ENCODE assay signal across 12 mouse cellular contexts in genomic region chr5:93135368-93136107, GRCm38 (mm10). TPM values are rescaled to one million over a fixed set of nuclear protein-coding genes. Genes with fewer than 3 reads are reported as not detected.
A peak's percentile ranks its signal among the peaks of the same experiment; 100 is the strongest.
DNase-seq lines count a peak whose midpoint lies in the region; ATAC-seq and TF ChIP-seq lines count a peak whose summit lies in the region.
"Had no signal": no experiment of that assay in that cellular context is flagged by ENCODE, and none has a peak within 500 bp of the region (broad histone marks: within the 10 kb centered on the region; RNA-seq: fewer than 3 reads in every experiment).

No protein-coding gene starts in this region.

- H3K9ac ChIP-seq in kidney, postnatal 0 days (ENCODE audit: low read depth, low read length): no peak overlapping the region
- no peak overlapping the region for H3K9ac ChIP-seq in kidney, embryonic 14.5 days (ENCODE audit: low read depth, low read length)
- H3K9ac ChIP-seq: neural tube, embryonic 12.5 days had no signal

- intact Hi-C loops in left cerebral cortex, postnatal 36 days (cut with DNase I): loop anchor here (10.0 kb wide), 1 partner anchor 131 kb away; no protein-coding TSS in a partner anchor

- no peaks in the 10 kb centered on the region for H3K27me3 ChIP-seq in kidney, postnatal 0 days (ENCODE audit: insufficient read depth, low read length)
- H3K27me3 ChIP-seq in kidney, embryonic 14.5 days (ENCODE audit: control insufficient read depth, insufficient read depth, low read length): no peaks in the 10 kb centered on the region
- no peaks in the 10 kb centered on the region for H3K27me3 ChIP-seq in G1E (ENCODE audit: insufficient read depth, low read length)
- H3K27me3 ChIP-seq: neural tube, embryonic 12.5 days had no signal

- H3K4me3 ChIP-seq in kidney, postnatal 0 days (replicated peaks; ENCODE audit: low read depth, low read length): no peak overlapping the region
- no peak overlapping the region for H3K4me3 ChIP-seq in kidney, embryonic 14.5 days (ENCODE audit: low read length)
- no peak overlapping the region for H3K4me3 ChIP-seq in G1E (ENCODE audit: low read depth, low read length)
- H3K4me3 ChIP-seq: neural tube, embryonic 12.5 days had no signal

- H3K4me1 ChIP-seq in kidney, postnatal 0 days (replicated peaks; ENCODE audit: insufficient read depth, low read length): peaks cover 53% of the 10 kb centered on the region
- peaks cover 62% of the 10 kb centered on the region for H3K4me1 ChIP-seq in kidney, embryonic 14.5 days (ENCODE audit: control insufficient read depth, insufficient read depth, low read length)
- peaks cover 12% of the 10 kb centered on the region for H3K4me1 ChIP-seq in G1E (ENCODE audit: insufficient read depth, low read depth, low read length)

- no peak for TF ChIP-seq CTCF in kidney, postnatal 0 days (IDR thresholded peaks at IDR 0.05; ENCODE audit: low read depth)
- no peak for TF ChIP-seq CTCF in G1E (IDR thresholded peaks at IDR 0.05; ENCODE audit: low read depth, low read length)

- H3K9me3 ChIP-seq in kidney, postnatal 0 days (replicated peaks; ENCODE audit: low read length): no peaks in the 10 kb centered on the region
- H3K9me3 ChIP-seq in kidney, embryonic 14.5 days (ENCODE audit: control insufficient read depth, low read length): no peaks in the 10 kb centered on the region; the same call in none of the 2 replicates
- H3K9me3 ChIP-seq in G1E (replicated peaks): peaks cover 6% of the 10 kb centered on the region; the same call in 1 of the 2 replicates
- H3K9me3 ChIP-seq: neural tube, embryonic 12.5 days had no signal

- 0 out of 2 replicates have a peak overlapping the region, but pooled peaks have one; percentile 16 for H3K27ac ChIP-seq in kidney, postnatal 0 days
- no peak overlapping the region for H3K27ac ChIP-seq in kidney, embryonic 14.5 days (ENCODE audit: low read depth, low read length)
- H3K27ac ChIP-seq: neural tube, embryonic 12.5 days had no signal

- H3K36me3 ChIP-seq in kidney, postnatal 0 days (ENCODE audit: insufficient read depth, low read length): peaks cover 15% of the 10 kb centered on the region
- H3K36me3 ChIP-seq in kidney, embryonic 14.5 days (ENCODE audit: control insufficient read depth, insufficient read depth, low read length): peaks cover 13% of the 10 kb centered on the region; the same call in 1 of the 2 replicates
- peaks cover 48% of the 10 kb centered on the region for H3K36me3 ChIP-seq in G1E (replicated peaks)

- WGBS in kidney, postnatal 0 days: 53% methylated on average over 10 of the region's 10 CpGs
- 57% methylated on average over 10 of the region's 10 CpGs for WGBS in kidney, embryonic 14.5 days

- no peak for ATAC-seq in kidney, postnatal 0 days (replicated peaks; ENCODE audit: low FRiP score, low read depth)
- ATAC-seq in kidney, embryonic 14.5 days (ENCODE audit: low FRiP score, low TSS enrichment): no peak
- peak; percentile 54 for ATAC-seq in G1E (ENCODE audit: extremely low read depth, insufficient number of reproducible peaks, low FRiP score, poor library complexity, severe bottlenecking)
- peak; percentile 35 to 54 for ATAC-seq in hematopoietic stem cell, adult 5-6 weeks (replicated peaks in 1 of 2; ENCODE audit: insufficient read depth in 1 of 2, low FRiP score in 2 of 2, low TSS enrichment in 1 of 2, low read depth in 1 of 2, poor library complexity in 2 of 2, severe bottlenecking in 2 of 2)
- peak; percentile 75 for ATAC-seq in megakaryocyte progenitor cell, adult 5-6 weeks (replicated peaks; ENCODE audit: poor library complexity)

- peak; percentile 7 for DNase-seq in kidney, postnatal 0 days (ENCODE audit: low spot score)
- DNase-seq in G1E (ENCODE audit: low spot score): no peak
- DNase-seq in adrenal gland, adult 18-20 months (ENCODE audit: low spot score in 2 of 2): no peak
- DNase-seq in left cerebral cortex, adult 11 months (ENCODE audit: low spot score): no peak
- no peak for DNase-seq in left cerebral cortex, postnatal 36 days (ENCODE audit: low spot score in 2 of 2)
- DNase-seq: heart, postnatal 14 days; kidney, adult 2 months; lung, postnatal 36 days had no signal

- no peak overlapping the region for H3K4me2 ChIP-seq in kidney, postnatal 0 days (ENCODE audit: low read length)
- no peak overlapping the region for H3K4me2 ChIP-seq in kidney, embryonic 14.5 days (replicated peaks; ENCODE audit: low read depth, low read length)
- H3K4me2 ChIP-seq: neural tube, embryonic 12.5 days had no signal

RNA-seq across cellular contexts. Expression of gene Sept11, which starts 42.3 kb away (rescaled TPM):
- polyA plus RNA-seq in kidney, postnatal 0 days (2015; fragmentation: Nextera tagmentation; extraction: Ambion mirVana): 140 and 154 TPM in 2 replicates
- polyA plus RNA-seq in kidney, embryonic 14.5 days (2014; fragmentation: Nextera tagmentation; extraction: Ambion mirVana): 131 and 224 TPM in 2 replicates
- total RNA-seq in G1E (2014; fragmentation: Nextera tagmentation) (96.1 and 104 TPM in 2 replicates), G1E (2017) (41.2 and 46.1 TPM in 2 replicates)
- 20.4 and 25.4 TPM in 2 replicates for polyA plus RNA-seq in G1E (2012)
- total RNA-seq in hematopoietic stem cell, adult 5-6 weeks (2017): 40.8 and 59.0 TPM in 2 replicates
- total RNA-seq in megakaryocyte progenitor cell, adult 5-6 weeks (2015): 63.7 and 70.3 TPM in 2 replicates
- total RNA-seq in megakaryocyte progenitor cell, adult 5-6 weeks (2017): 63.4 and 69.0 TPM in 2 replicates
- 10 to 100 TPM; 31.9 to 41.2 TPM for total RNA-seq in adrenal gland, adult 18-20 months (2021)
- 100 to 1,000 TPM; 185 to 201 TPM for total RNA-seq in left cerebral cortex, postnatal 36 days (2021)

Comparison
In these comparisons a context has a peak if more than half of its experiments do, and no peak if none do; other contexts are left out.
1. ATAC-seq: peak in G1E (single experiment), hematopoietic stem cell, adult 5-6 weeks (2 of 2) and megakaryocyte progenitor cell, adult 5-6 weeks (single experiment); none in kidney, postnatal 0 days (single experiment) and kidney, embryonic 14.5 days (single experiment).